Comparison of ENCODE assay signal across 29 mouse cellular contexts in genomic region chr4:27896396-27896795, GRCm38 (mm10).
DNase-seq lines count a peak whose midpoint lies in the region; ATAC-seq and TF ChIP-seq lines count a peak whose summit lies in the region.
"Had no signal": no experiment of that assay in that cellular context is flagged by ENCODE, and none has a peak within 500 bp of the region (broad histone marks: within the 10 kb centered on the region; RNA-seq: fewer than 3 reads in every experiment).

No protein-coding gene starts in this region.

- H3K36me3 ChIP-seq in forebrain, postnatal 0 days (ENCODE audit: insufficient read depth) = no peaks in the 10 kb centered on the region
- no peaks in the 10 kb centered on the region for H3K36me3 ChIP-seq in forebrain, embryonic 11.5 days (ENCODE audit: control insufficient read depth, insufficient read depth, low read length)
- H3K36me3 ChIP-seq in intestine, embryonic 16.5 days (ENCODE audit: control insufficient read depth, insufficient read depth, low read length) = no peaks in the 10 kb centered on the region
- H3K36me3 ChIP-seq: embryonic facial prominence, embryonic 12.5 days; embryonic facial prominence, embryonic 15.5 days; G1E; heart, embryonic 12.5 days; heart, embryonic 15.5 days; hindbrain, embryonic 10.5 days; hindbrain, embryonic 13.5 days; intestine, embryonic 15.5 days had no signal

- no peak for TF ChIP-seq CTCF in forebrain, postnatal 0 days (IDR thresholded peaks at IDR 0.05; ENCODE audit: low read depth)
- TF ChIP-seq CTCF in brain, embryonic 14.5 days (IDR thresholded peaks at IDR 0.05; ENCODE audit: borderline replicate concordance, extremely low read depth, insufficient read depth, insufficient read length) = no peak

- H3K9me3 ChIP-seq in forebrain, postnatal 0 days (ENCODE audit: low read length) = no peaks in the 10 kb centered on the region
- H3K9me3 ChIP-seq in forebrain, embryonic 11.5 days (ENCODE audit: control insufficient read depth, low read length) = no peaks in the 10 kb centered on the region
- no peaks in the 10 kb centered on the region for H3K9me3 ChIP-seq in intestine, embryonic 16.5 days (ENCODE audit: control insufficient read depth, low read length)
- H3K9me3 ChIP-seq: embryonic facial prominence, embryonic 12.5 days; embryonic facial prominence, embryonic 15.5 days; forebrain, embryonic 13.5 days; G1E; heart, embryonic 12.5 days; heart, embryonic 15.5 days; hindbrain, embryonic 10.5 days; hindbrain, embryonic 13.5 days; intestine, embryonic 15.5 days had no signal

- no peak overlapping the region for H3K9ac ChIP-seq in forebrain, postnatal 0 days
- no peak overlapping the region for H3K9ac ChIP-seq in forebrain, embryonic 11.5 days (ENCODE audit: low read length)
- H3K9ac ChIP-seq in intestine, embryonic 16.5 days (ENCODE audit: low read depth, low read length) = no peak overlapping the region
- H3K9ac ChIP-seq: embryonic facial prominence, embryonic 12.5 days; embryonic facial prominence, embryonic 15.5 days; forebrain, embryonic 13.5 days; heart, embryonic 12.5 days; heart, embryonic 15.5 days; hindbrain, embryonic 13.5 days; intestine, embryonic 15.5 days had no signal

- no peaks in the 10 kb centered on the region for H3K4me1 ChIP-seq in forebrain, postnatal 0 days (ENCODE audit: insufficient read depth)
- H3K4me1 ChIP-seq in forebrain, embryonic 11.5 days (replicated peaks; ENCODE audit: control insufficient read depth, insufficient read depth, low read length) = no peaks in the 10 kb centered on the region
- no peaks in the 10 kb centered on the region for H3K4me1 ChIP-seq in intestine, embryonic 16.5 days (ENCODE audit: control insufficient read depth, insufficient read depth, low read length)
- H3K4me1 ChIP-seq: embryonic facial prominence, embryonic 12.5 days; embryonic facial prominence, embryonic 15.5 days; forebrain, embryonic 13.5 days; heart, embryonic 12.5 days; heart, embryonic 15.5 days; hindbrain, embryonic 10.5 days; hindbrain, embryonic 13.5 days; intestine, embryonic 15.5 days had no signal

- H3K4me2 ChIP-seq in forebrain, postnatal 0 days (ENCODE audit: low read depth) = no peak overlapping the region
- no peak overlapping the region for H3K4me2 ChIP-seq in forebrain, embryonic 11.5 days (ENCODE audit: low read depth, low read length, severe bottlenecking)
- no peak overlapping the region for H3K4me2 ChIP-seq in intestine, embryonic 16.5 days (ENCODE audit: low read depth, low read length)
- H3K4me2 ChIP-seq: embryonic facial prominence, embryonic 12.5 days; embryonic facial prominence, embryonic 15.5 days; forebrain, embryonic 13.5 days; heart, embryonic 12.5 days; heart, embryonic 15.5 days; hindbrain, embryonic 13.5 days; intestine, embryonic 15.5 days had no signal

- 63% methylated on average over 2 of the region's 2 CpGs for WGBS in forebrain, postnatal 0 days
- 87% methylated on average over 2 of the region's 2 CpGs for WGBS in forebrain, embryonic 11.5 days
- WGBS in intestine, embryonic 16.5 days = 79% methylated on average over 2 of the region's 2 CpGs

- TF ChIP-seq POLR2A in brain, embryonic 14.5 days (IDR thresholded peaks at IDR 0.05; ENCODE audit: borderline replicate concordance, extremely low read depth, insufficient read depth, insufficient read length, poor library complexity, severe bottlenecking) = no peak

- no peaks in the 10 kb centered on the region for H3K27me3 ChIP-seq in forebrain, postnatal 0 days (ENCODE audit: insufficient read depth, low read length)
- no peaks in the 10 kb centered on the region for H3K27me3 ChIP-seq in forebrain, embryonic 11.5 days (ENCODE audit: control insufficient read depth, insufficient read depth, low read length)
- H3K27me3 ChIP-seq in intestine, embryonic 16.5 days (replicated peaks; ENCODE audit: control insufficient read depth, insufficient read depth, low read length) = no peaks in the 10 kb centered on the region
- H3K27me3 ChIP-seq: CH12.LX; embryonic facial prominence, embryonic 12.5 days; embryonic facial prominence, embryonic 15.5 days; forebrain, embryonic 13.5 days; heart, embryonic 12.5 days; heart, embryonic 15.5 days; hindbrain, embryonic 13.5 days; intestine, embryonic 15.5 days; Patski had no signal

- DNase-seq in cerebellum, postnatal 14 days = peak; percentile 15 to 58
- no peak for DNase-seq in cerebellum, adult 9-11 months
- DNase-seq in forebrain, postnatal 0 days = peak; percentile 49
- DNase-seq in forebrain, embryonic 11.5 days (ENCODE audit: low spot score) = no peak
- DNase-seq in brain, embryonic 14.5 days (ENCODE audit: low read depth) = peak; percentile 22
- DNase-seq: adrenal gland, postnatal 10 days; adrenal gland, postnatal 36 days; B cell, adult 2 months; cerebellum, adult 18-20 months; cerebellum, adult 9-10 months; gastrocnemius, postnatal 25 days; heart, adult 18-20 months; heart, postnatal 10 days; heart, postnatal 36 days; kidney, adult 18-20 months; kidney, adult 9 months had no signal

- peak; percentile 34; the same call in 1 of the 2 replicates for ATAC-seq in forebrain, postnatal 0 days
- no peak for ATAC-seq in forebrain, embryonic 11.5 days (replicated peaks; ENCODE audit: low FRiP score)
- no peak for ATAC-seq in intestine, embryonic 16.5 days
- ATAC-seq: forebrain, embryonic 13.5 days; hindbrain, embryonic 16.5 days; intestine, embryonic 15.5 days; Patski had no signal

- no peak overlapping the region for H3K4me3 ChIP-seq in forebrain, postnatal 0 days (ENCODE audit: low read depth, low read length)
- no peak overlapping the region for H3K4me3 ChIP-seq in forebrain, embryonic 11.5 days (ENCODE audit: low read depth, low read length)
- no peak overlapping the region for H3K4me3 ChIP-seq in intestine, embryonic 16.5 days (ENCODE audit: low read length)
- H3K4me3 ChIP-seq: embryonic facial prominence, embryonic 12.5 days; embryonic facial prominence, embryonic 15.5 days; forebrain, embryonic 13.5 days; heart, embryonic 12.5 days; heart, embryonic 15.5 days; hindbrain, embryonic 10.5 days; hindbrain, embryonic 13.5 days; intestine, embryonic 15.5 days had no signal

- no peak overlapping the region for H3K27ac ChIP-seq in forebrain, postnatal 0 days (ENCODE audit: low read depth, low read length)
- H3K27ac ChIP-seq in forebrain, embryonic 11.5 days (ENCODE audit: low read depth, low read length) = no peak overlapping the region
- no peak overlapping the region for H3K27ac ChIP-seq in intestine, embryonic 16.5 days (ENCODE audit: low read length)
- H3K27ac ChIP-seq: embryonic facial prominence, embryonic 12.5 days; embryonic facial prominence, embryonic 15.5 days; forebrain, embryonic 13.5 days; heart, embryonic 15.5 days; hindbrain, embryonic 10.5 days; hindbrain, embryonic 13.5 days; intestine, embryonic 15.5 days had no signal

Comparison
In these comparisons a context has a peak if more than half of its experiments do, and no peak if none do; other contexts are left out.
1. DNase-seq: peak in cerebellum, postnatal 14 days (2 of 2), forebrain, postnatal 0 days (single experiment) and brain, embryonic 14.5 days (single experiment); none in cerebellum, adult 9-11 months (single experiment) and forebrain, embryonic 11.5 days (single experiment).